Mouse (Mus musculus) stomach, embryonic 14.5 days (tissue): Measurements from ENCODE around the gene Ppa1. TPM values are rescaled to one million over a fixed set of nuclear protein-coding genes. Genes with fewer than 3 reads are reported as not detected.

Experiments used
- ATAC-seq: fragments of 200-750 bp; cut with Nextera tagmentation; 2 replicates; pipeline ENCODE4 v1.8.0; 2017; ENCODE audit warnings: low read depth, moderate TSS enrichment; ENCODE audit not compliant: insufficient number of reproducible peaks, insufficient read depth, low FRiP score
- H3K27ac ChIP-seq: fragments of 300-500 bp; sonication (generic); 2 replicates; pipeline ENCODE4 v1.5.1; 2014; ENCODE audit warnings: mild to moderate bottlenecking, low read length, moderate library complexity, mixed read lengths
- H3K27me3 ChIP-seq: fragments of 300-500 bp; sonication (generic); 2 replicates; pipeline ENCODE4 v1.6.1; 2014; ENCODE audit warnings: low read length, control low read depth, mixed read lengths; ENCODE audit not compliant: control insufficient read depth, insufficient read depth
- H3K36me3 ChIP-seq: fragments of 300-500 bp; sonication (generic); 2 replicates; pipeline ENCODE4 v1.6.1; 2014; ENCODE audit warnings: mild to moderate bottlenecking, control low read depth, low read length, moderate library complexity, mixed read lengths; ENCODE audit not compliant: control insufficient read depth, insufficient read depth
- H3K4me1 ChIP-seq: fragments of 300-500 bp; sonication (generic); 2 replicates; pipeline ENCODE4 v1.6.1; 2014; ENCODE audit warnings: low read length, control low read depth, mixed read lengths; ENCODE audit not compliant: control insufficient read depth, insufficient read depth
- H3K4me2 ChIP-seq: fragments of 300-500 bp; sonication (generic); replicated peaks from 2 replicates; pipeline ENCODE4 v1.6.1; 2014; ENCODE audit warnings: low read depth, low read length, control low read depth
- H3K4me3 ChIP-seq: fragments of 300-500 bp; sonication (generic); 2 replicates; pipeline ENCODE4 v1.5.1; 2014; ENCODE audit warnings: low read depth, low read length, control low read depth
- H3K9ac ChIP-seq: fragments of 300-500 bp; sonication (generic); replicated peaks from 2 replicates; pipeline ENCODE4 v1.6.1; 2014; ENCODE audit warnings: low read depth, mild to moderate bottlenecking, control low read depth, low read length, moderate library complexity, mixed read lengths
- H3K9me3 ChIP-seq: fragments of 300-500 bp; sonication (generic); 2 replicates; pipeline ENCODE4 v1.6.1; 2016; ENCODE audit warnings: low read depth, low read length, control low read depth; ENCODE audit not compliant: control insufficient read depth
- WGBS: fragments of 180-500 bp; shearing (Covaris S2); extraction: QIAGEN DNeasy Blood & Tissue Kit; methylation state at CpG from one replicate; pipeline ENCODE4 v1.1.7; 2014; 5-methylcytosine and 5-hydroxymethylcytosine counted together
- polyA plus RNA-seq: library from polyadenylated mRNA; unstranded; fragments of >200 nt; fragmentation: Nextera tagmentation; extraction: Ambion mirVana; gene quantifications from 2 replicates; pipeline ENCODE4 v1.2.1, GENCODE M21; 2014

Gene Ppa1
- polyA plus RNA-seq, 1 experiment from 2014 or later, result 145 TPM

DNA sequence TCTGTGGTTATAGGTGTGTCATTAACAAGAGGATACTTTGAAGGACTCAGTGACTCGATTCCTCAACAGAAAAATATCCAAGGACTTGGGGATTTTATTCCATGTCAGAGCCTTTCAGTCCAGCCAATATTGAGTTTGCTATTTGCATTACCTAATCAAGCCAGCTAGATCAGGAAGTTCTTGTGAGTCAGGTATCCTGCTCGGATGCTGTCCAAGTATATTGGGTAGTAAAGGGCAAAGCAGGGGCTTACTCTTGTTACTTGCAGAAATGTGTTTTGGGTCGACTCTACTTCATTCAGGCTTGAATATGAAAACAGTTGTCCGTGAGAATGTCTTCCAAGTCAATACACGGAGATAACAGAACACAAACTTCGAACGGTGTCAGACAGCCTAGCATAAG is 6.3 kb downstream of the Ppa1 start:
- H3K9me3 ChIP-seq, result no peaks in the 10 kb centered on the region
- no peaks in the 10 kb centered on the region for H3K4me1 ChIP-seq
- H3K27me3 ChIP-seq, result no peaks in the 10 kb centered on the region
- H3K36me3 ChIP-seq, result peaks cover 6% of the 10 kb centered on the region; the same call in 1 of the 2 replicates
- H3K4me3 ChIP-seq, result no peak overlapping the region
- no peak overlapping the region for H3K4me2 ChIP-seq
- H3K9ac ChIP-seq, result no peak overlapping the region
- 91% methylated on average over 7 of the region's 7 CpGs for WGBS
- ATAC-seq, result no peak
- no peak overlapping the region for H3K27ac ChIP-seq

GRCm38 (mm10) chr10:61655188-61655587 is 6.8 kb downstream of the Ppa1 start:
- Histone ChIP-seq H3K4me3 (no peak overlapping the region), H3K4me1 (no peaks in the 10 kb centered on the region), H3K36me3 (peaks cover 6% of the 10 kb centered on the region; the same call in 1 of the 2 replicates), H3K9ac (no peak overlapping the region), H3K27me3 (no peaks in the 10 kb centered on the region), H3K9me3 (no peaks in the 10 kb centered on the region), H3K4me2 (no peak overlapping the region), H3K27ac (no peak overlapping the region)
- WGBS, result 83% methylated on average over 3 of the region's 3 CpGs
- no peak for ATAC-seq

DNA sequence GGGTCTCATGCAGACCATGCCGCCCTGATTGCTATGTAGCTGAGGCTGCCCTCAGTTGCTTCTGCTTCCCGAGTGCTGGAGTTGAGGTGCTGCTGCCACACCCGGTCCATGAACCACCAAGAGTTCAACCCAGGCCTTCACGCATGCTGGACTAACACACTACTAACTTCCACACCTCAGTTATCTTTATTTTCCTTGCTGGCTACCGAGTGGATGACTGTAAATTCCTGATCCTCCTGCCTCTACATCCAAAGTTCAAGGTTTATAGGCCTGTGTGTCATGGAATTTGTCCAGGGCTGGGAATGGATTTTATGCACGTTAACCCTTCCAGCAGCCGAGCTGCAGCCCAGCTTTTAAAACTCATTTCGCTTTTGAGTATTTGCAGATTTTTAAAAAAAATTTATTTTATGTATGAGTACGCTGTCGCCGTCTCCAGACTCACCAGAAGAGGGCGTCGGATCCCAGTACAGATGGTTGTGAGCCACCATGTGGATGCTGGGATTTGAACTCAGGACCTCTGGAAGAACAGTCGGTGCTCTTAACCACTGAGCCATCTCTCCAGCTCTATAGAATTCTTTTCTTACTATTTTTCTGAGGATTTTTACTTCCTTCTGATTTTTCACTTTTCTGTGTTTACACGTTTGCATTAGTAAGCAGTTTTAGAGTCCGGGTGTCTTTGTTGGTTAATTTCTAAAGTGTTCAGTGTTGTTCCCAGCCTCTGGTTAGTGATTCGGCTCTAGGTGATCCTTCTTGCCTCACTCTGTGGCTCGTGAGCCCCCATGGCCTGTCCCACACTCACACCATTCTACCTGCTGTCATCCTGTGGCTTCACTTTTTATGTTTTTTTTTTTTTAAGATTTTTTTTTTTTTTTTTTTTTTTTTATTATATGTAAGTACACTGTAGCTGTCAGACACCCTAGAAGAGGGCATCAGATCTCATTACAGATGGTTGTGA is 8.9 kb downstream of the Ppa1 start:
- Histone ChIP-seq H3K4me1 (no peaks in the 10 kb centered on the region), H3K27ac (no peak overlapping the region), H3K27me3 (no peaks in the 10 kb centered on the region), H3K9me3 (no peaks in the 10 kb centered on the region), H3K36me3 (peaks cover 13% of the 10 kb centered on the region; the same call in 1 of the 2 replicates), H3K4me3 (no peak overlapping the region), H3K9ac (no peak overlapping the region), H3K4me2 (no peak overlapping the region)
- ATAC-seq, result no peak
- WGBS, result 85% methylated on average over 18 of the region's 18 CpGs

DNA sequence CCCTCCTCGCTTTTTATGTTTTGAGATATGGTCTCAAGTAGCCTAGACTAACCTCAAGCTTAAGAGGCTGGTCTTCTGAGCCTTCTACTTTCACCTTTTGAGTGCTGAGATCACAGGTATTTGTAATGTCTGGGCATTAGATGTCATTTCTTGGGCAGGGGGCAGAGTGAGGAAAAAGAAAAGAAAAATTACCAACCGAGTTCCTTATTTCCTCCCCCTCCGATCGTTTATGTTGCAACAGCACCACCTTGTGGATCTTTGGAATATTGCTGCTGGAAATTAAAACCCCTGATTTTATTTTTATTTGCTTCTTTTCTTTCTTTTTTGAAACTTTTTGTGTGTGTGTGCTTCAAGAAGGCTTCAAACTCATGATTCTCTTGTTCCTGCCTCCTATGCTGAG is 9.6 kb downstream of the Ppa1 start:
- Histone ChIP-seq H3K4me1 (no peaks in the 10 kb centered on the region), H3K36me3 (peaks cover 19% of the 10 kb centered on the region; the same call in 1 of the 2 replicates), H3K4me2 (no peak overlapping the region), H3K9me3 (no peaks in the 10 kb centered on the region), H3K27me3 (no peaks in the 10 kb centered on the region), H3K9ac (no peak overlapping the region), H3K27ac (no peak overlapping the region), H3K4me3 (no peak overlapping the region)
- ATAC-seq, result no peak
- WGBS, result 25% methylated on average over 4 of the region's 4 CpGs

DNA sequence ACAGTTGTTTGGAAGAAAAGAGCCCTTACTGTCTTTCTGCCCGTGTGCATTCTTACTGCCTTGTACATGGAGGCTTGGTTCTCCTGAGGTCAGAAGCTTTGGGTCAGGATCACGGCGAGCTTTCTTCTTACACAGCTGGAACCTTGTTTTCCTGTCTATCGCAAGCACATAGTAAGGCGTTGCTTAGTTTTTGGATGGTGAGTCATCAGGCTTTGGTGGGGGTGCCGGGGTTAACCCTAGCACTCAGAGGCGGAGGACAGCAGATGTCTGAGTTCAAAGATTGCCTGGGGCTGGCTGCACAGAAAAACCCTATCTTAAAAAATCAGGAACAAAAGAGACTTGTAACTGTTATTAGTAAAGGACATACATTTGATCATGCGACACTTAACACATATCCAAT is 13.5 kb downstream of the Ppa1 start:
- WGBS, result 79% methylated on average over 8 of the region's 8 CpGs
- Histone ChIP-seq H3K27me3 (no peaks in the 10 kb centered on the region), H3K27ac (no peak overlapping the region), H3K36me3 (peaks cover 37% of the 10 kb centered on the region), H3K4me1 (no peaks in the 10 kb centered on the region), H3K4me3 (no peak overlapping the region), H3K9me3 (no peaks in the 10 kb centered on the region), H3K4me2 (no peak overlapping the region), H3K9ac (no peak overlapping the region)
- no peak for ATAC-seq

GRCm38 (mm10) chr10:61662391-61662988 is 14.1 kb downstream of the Ppa1 start:
- no peak overlapping the region for H3K4me3 ChIP-seq
- H3K9ac ChIP-seq, result no peak overlapping the region
- no peaks in the 10 kb centered on the region for H3K4me1 ChIP-seq
- no peaks in the 10 kb centered on the region for H3K27me3 ChIP-seq
- H3K27ac ChIP-seq, result no peak overlapping the region
- H3K9me3 ChIP-seq, result no peaks in the 10 kb centered on the region
- peaks cover 38% of the 10 kb centered on the region for H3K36me3 ChIP-seq
- 76% methylated on average over 10 of the region's 10 CpGs for WGBS
- no peak for ATAC-seq
- no peak overlapping the region for H3K4me2 ChIP-seq

- Histone ChIP-seq H3K27me3 (no peaks in the 10 kb centered on the region), H3K27ac (no peak overlapping the region), H3K9me3 (no peaks in the 10 kb centered on the region), H3K9ac (no peak overlapping the region), H3K4me3 (no peak overlapping the region), H3K4me1 (no peaks in the 10 kb centered on the region), H3K36me3 (peaks cover 51% of the 10 kb centered on the region), H3K4me2 (no peak overlapping the region)
- 92% methylated on average over 10 of the region's 10 CpGs for WGBS
- no peak for ATAC-seq
Measured at GRCm38 (mm10) chr10:61665111-61665510, 16.8 kb downstream of the Ppa1 start.

- H3K9ac ChIP-seq, result no peak overlapping the region
- H3K36me3 ChIP-seq, result peaks cover 54% of the 10 kb centered on the region
- H3K4me3 ChIP-seq, result no peak overlapping the region
- H3K27me3 ChIP-seq, result no peaks in the 10 kb centered on the region
- no peak overlapping the region for H3K4me2 ChIP-seq
- no peak overlapping the region for H3K27ac ChIP-seq
- no peak for ATAC-seq
- no peaks in the 10 kb centered on the region for H3K4me1 ChIP-seq
- 92% methylated on average over 3 of the region's 3 CpGs for WGBS
- H3K9me3 ChIP-seq, result no peaks in the 10 kb centered on the region
Measured at GRCm38 (mm10) chr10:61665651-61666050, 17.3 kb downstream of the Ppa1 start.
